Mouse (Mus musculus) heart, embryonic 16.5 days (tissue): ENCODE results near the gene Otulin. TPM values are rescaled to one million over a fixed set of nuclear protein-coding genes. Genes with fewer than 3 reads are reported as not detected.

Source experiments
- ATAC-seq: fragments of 200-750 bp; cut with Nextera tagmentation; replicated peaks from 2 replicates; pipeline ENCODE4 v1.8.0; 2017; ENCODE audit warnings: moderate number of reproducible peaks; ENCODE audit not compliant: insufficient read depth, low FRiP score; ENCODE audit errors: extremely low read depth
- H3K27ac ChIP-seq: fragments of 300-500 bp; sonication (generic); 2 replicates; pipeline ENCODE4 v1.5.1; 2014; ENCODE audit warnings: mild to moderate bottlenecking, low read length, control low read depth, moderate library complexity
- H3K27me3 ChIP-seq: fragments of 300-500 bp; sonication (generic); 2 replicates; pipeline ENCODE4 v1.6.1; 2014; ENCODE audit warnings: low read length, mixed read lengths; ENCODE audit not compliant: control insufficient read depth, insufficient read depth
- H3K36me3 ChIP-seq: fragments of 300-500 bp; sonication (generic); 2 replicates; pipeline ENCODE4 v1.6.1; 2014; ENCODE audit not compliant: control insufficient read depth, insufficient read depth
- H3K4me1 ChIP-seq: fragments of 300-500 bp; sonication (generic); 2 replicates; pipeline ENCODE4 v1.6.1; 2014; ENCODE audit warnings: low read length, mixed read lengths; ENCODE audit not compliant: control insufficient read depth, insufficient read depth
- H3K4me2 ChIP-seq: fragments of 300-500 bp; sonication (generic); 2 replicates; pipeline ENCODE4 v1.6.1; 2014; ENCODE audit warnings: low read depth, mild to moderate bottlenecking, control low read depth, low read length
- H3K4me3 ChIP-seq: fragments of 300-500 bp; sonication (generic); 2 replicates; pipeline ENCODE4 v1.5.1; 2014; ENCODE audit warnings: mild to moderate bottlenecking, control low read depth, low read length
- H3K9ac ChIP-seq: fragments of 300-500 bp; sonication (generic); 2 replicates; pipeline ENCODE4 v1.6.1; 2014; ENCODE audit warnings: low read length, control low read depth
- H3K9me3 ChIP-seq: fragments of 300-500 bp; sonication (generic); replicated peaks from 2 replicates; pipeline ENCODE4 v1.6.1; 2016; ENCODE audit warnings: low read length; ENCODE audit not compliant: control insufficient read depth
- WGBS: fragments of 180-500 bp; shearing (Covaris S2); extraction: QIAGEN DNeasy Blood & Tissue Kit; methylation state at CpG from one replicate; pipeline ENCODE4 v1.1.7; 2014; 5-methylcytosine and 5-hydroxymethylcytosine counted together
- microRNA-seq: library from miRNA; unstranded; fragments of <30 nt; microRNA quantifications from one replicate; pipeline ENCODE4, GENCODE M21; 2017
- polyA plus RNA-seq: library from polyadenylated mRNA; unstranded; fragments of >200 nt; fragmentation: Nextera tagmentation; extraction: Ambion mirVana; gene quantifications from 2 replicates; pipeline ENCODE4 v1.2.1, GENCODE M21; 2015

Otulin gene
- polyA plus RNA-seq, 1 experiment from 2014 or later = 26.0 TPM

GRCm38 (mm10) chr15:27493516-27493915 lies 137.0 kb downstream of the Otulin start:
- Histone ChIP-seq H3K36me3 (no peaks in the 10 kb centered on the region), H3K4me3 (no peak overlapping the region), H3K9me3 (no peaks in the 10 kb centered on the region), H3K9ac (peak overlapping the region; percentile 42; the same call in 1 of the 2 replicates), H3K27me3 (no peaks in the 10 kb centered on the region), H3K4me1 (peaks cover 29% of the 10 kb centered on the region), H3K4me2 (peak overlapping the region; percentile 3; the same call in 1 of the 2 replicates), H3K27ac (peak overlapping the region; percentile 72)
- 18% methylated on average over 10 of the region's 10 CpGs for WGBS
- ATAC-seq = 0 out of 2 replicates have a peak, but pooled peaks have one; percentile 29

GRCm38 (mm10) chr15:27492734-27493133 lies 137.8 kb downstream of the Otulin start:
- Histone ChIP-seq H3K9ac (no peak overlapping the region), H3K27me3 (no peaks in the 10 kb centered on the region), H3K4me1 (peaks cover 34% of the 10 kb centered on the region), H3K36me3 (no peaks in the 10 kb centered on the region), H3K4me3 (no peak overlapping the region), H3K27ac (no peak overlapping the region), H3K9me3 (no peaks in the 10 kb centered on the region), H3K4me2 (no peak overlapping the region)
- ATAC-seq = no peak
- 76% methylated on average over 1 of the region's 1 CpGs for WGBS

Small RNA genes lying within 50 kb of the gene (microRNA-seq; reads per million reads assigned to microRNA genes)
- not detected for gene Mir7117

Other genes with a start within 250 kb of the Otulin start
- 11.0 and 12.9 TPM in 2 replicates for gene Ank, start 164.0 kb downstream of the Otulin start, polyA plus RNA-seq
- 7.3 and 7.6 TPM in 2 replicates for gene Otulinl, start 50.9 kb upstream of the Otulin start, polyA plus RNA-seq